Mouse (Mus musculus) R1 (cell line): ENCODE measurements at regions not wholly inside any gene's neighbourhood (a gene's known extent, or its start where the extent isn't known, plus 50 kb on each side); places are given as distances from the start of the nearest gene placed in this dataset.

ENCODE experiments used
- DNase-seq: peaks from one replicate; pipeline ENCODE4 v3.0.0-alpha.2; 2018; ENCODE audit warnings: low read depth, low spot score

DNA sequence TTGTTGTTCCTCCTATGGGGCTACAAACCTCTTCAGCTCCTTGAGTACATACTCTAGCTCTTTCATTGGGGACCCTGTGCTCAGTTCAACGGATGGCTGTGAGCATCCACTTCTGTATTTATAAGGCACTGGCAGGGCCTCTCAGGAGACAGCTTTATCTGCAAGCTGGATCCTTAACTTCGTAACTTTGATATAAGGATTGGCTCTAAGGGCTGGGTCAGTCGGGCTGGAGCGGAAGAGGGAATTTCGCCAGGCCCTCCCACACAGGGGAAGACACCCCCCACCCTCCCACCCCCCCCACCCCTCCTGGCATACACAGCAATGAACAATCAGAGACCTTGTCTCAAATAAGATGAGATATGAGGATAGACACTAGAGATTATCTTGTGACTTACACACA lies 304.3 kb upstream of the Chordc1 start:
- DNase-seq, result peak; percentile 44

DNA sequence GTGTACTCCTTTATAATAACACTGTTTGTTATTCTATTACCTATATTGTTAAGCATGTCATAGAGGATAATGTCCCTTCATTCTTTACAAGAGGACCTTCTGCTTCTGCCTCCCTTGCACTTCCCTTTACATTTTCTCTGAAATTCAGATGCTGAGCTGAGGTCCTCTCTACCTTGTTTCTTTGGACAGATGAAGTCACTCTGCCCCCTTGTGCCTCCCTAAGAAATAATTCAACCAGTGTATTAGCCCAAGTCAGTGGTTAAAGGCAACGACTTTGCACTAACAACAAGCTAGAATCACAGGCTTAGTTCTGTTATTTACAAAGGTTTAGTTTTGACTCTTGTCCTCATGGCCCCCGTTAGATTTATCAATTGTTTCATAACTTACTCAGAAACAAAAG lies 289.4 kb upstream of the Chordc1 start:
- peak; percentile 26 for DNase-seq

DNA sequence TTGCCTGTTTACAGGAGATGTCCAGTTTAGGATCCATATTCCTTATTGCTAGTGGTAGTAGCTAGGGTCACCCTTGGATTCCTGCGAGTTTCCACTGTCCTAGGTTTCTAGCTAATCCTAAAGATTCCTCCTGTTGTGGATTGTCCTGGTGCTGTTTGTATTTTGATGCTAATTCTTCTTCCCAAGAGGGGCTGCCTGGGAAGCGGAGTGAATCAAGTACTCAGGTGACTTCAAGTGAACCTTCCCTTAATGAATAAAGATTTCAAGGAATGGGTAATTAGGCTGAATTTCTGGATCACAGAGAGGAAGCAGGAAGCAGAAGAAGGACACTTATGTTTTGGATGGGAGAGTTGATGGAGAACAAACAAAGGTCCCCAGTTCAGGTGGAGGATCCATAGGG lies 250.6 kb upstream of the Chordc1 start:
- peak; percentile 87 for DNase-seq

GRCm38 (mm10) chr9:18042636-18043035 lies 249.3 kb upstream of the Chordc1 start:
- DNase-seq, result peak; percentile 96

- no peak for DNase-seq
These were observed 215.0 kb upstream of the Chordc1 start for GRCm38 (mm10) chr9:18076942-18077341.

GRCm38 (mm10) chr9:18078446-18078845 lies 213.5 kb upstream of the Chordc1 start:
- peak; percentile 97 for DNase-seq

DNA sequence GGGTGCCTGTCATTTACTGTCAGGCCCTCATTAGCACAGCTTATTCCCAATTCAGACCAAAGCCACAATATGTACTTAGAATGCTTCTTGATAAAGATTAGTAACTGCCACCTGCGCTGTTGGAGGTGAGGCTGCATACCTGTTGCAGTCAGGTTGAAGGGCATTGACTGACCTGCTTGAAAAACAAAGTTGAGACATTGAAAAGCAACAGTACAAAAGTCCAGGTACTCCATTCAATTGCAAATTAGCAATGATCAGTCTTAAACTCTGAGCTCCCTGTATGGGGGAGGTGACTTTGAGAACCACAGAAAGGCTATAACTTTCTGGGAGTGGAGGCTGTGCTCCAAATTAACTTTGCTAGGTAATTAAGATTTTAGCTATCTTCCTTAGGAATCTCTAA lies 212.8 kb upstream of the Chordc1 start:
- DNase-seq, result peak; percentile 97
